In the genomic region with DNA sequence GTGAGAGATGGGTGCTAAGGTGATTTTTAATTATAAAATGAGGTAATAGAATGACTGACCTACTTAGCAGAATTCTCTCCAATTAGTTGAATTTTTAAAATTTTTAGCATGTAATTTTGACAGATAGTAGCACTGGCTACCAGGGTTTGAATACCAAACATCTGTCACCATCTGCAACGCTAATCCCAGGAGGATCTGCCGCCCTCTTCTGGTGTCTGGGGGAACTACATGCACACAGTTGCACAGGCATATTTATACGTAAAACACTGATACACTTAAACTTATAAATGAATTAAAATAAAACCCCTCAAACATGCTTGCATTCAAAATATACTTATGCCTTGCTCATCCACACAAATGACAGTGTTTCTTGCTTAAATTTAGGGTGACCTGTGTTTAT, we compare ENCODE assay signal across 8 mouse cellular contexts.
DNase-seq lines count a peak whose midpoint lies in the region; ATAC-seq lines count a peak whose summit lies in the region.

No protein-coding gene starts in this region.

- no peaks in the 10 kb centered on the region for H3K27me3 ChIP-seq in midbrain, embryonic 14.5 days (ENCODE audit: control insufficient read depth, insufficient read depth, low read length)
- H3K27me3 ChIP-seq in midbrain, embryonic 16.5 days (ENCODE audit: control insufficient read depth, insufficient read depth, low read depth, low read length): no peaks in the 10 kb centered on the region

- no peak overlapping the region for H3K27ac ChIP-seq in midbrain, embryonic 14.5 days (replicated peaks; ENCODE audit: low read depth, low read length)
- no peak overlapping the region for H3K27ac ChIP-seq in midbrain, embryonic 16.5 days (ENCODE audit: low read length)

- H3K4me1 ChIP-seq in midbrain, embryonic 14.5 days (ENCODE audit: control insufficient read depth, insufficient read depth, low read length): no peaks in the 10 kb centered on the region
- H3K4me1 ChIP-seq in midbrain, embryonic 16.5 days (ENCODE audit: control insufficient read depth, insufficient read depth, low read length): no peaks in the 10 kb centered on the region

- no peak overlapping the region for H3K4me2 ChIP-seq in midbrain, embryonic 14.5 days (ENCODE audit: low read length)
- no peak overlapping the region for H3K4me2 ChIP-seq in midbrain, embryonic 16.5 days (ENCODE audit: low read length)

- H3K36me3 ChIP-seq in midbrain, embryonic 14.5 days (ENCODE audit: control insufficient read depth, insufficient read depth, low read length): no peaks in the 10 kb centered on the region
- no peaks in the 10 kb centered on the region for H3K36me3 ChIP-seq in midbrain, embryonic 16.5 days (ENCODE audit: control insufficient read depth, insufficient read depth, low read length)

- WGBS in midbrain, embryonic 14.5 days: 30% methylated on average over 3 of the region's 3 CpGs
- WGBS in midbrain, embryonic 16.5 days: 29% methylated on average over 3 of the region's 3 CpGs

- H3K9me3 ChIP-seq in midbrain, embryonic 14.5 days (ENCODE audit: control insufficient read depth, low read length): no peaks in the 10 kb centered on the region
- H3K9me3 ChIP-seq in midbrain, embryonic 16.5 days (replicated peaks; ENCODE audit: control insufficient read depth, low read length, poor library complexity, severe bottlenecking): no peaks in the 10 kb centered on the region

- H3K4me3 ChIP-seq in midbrain, embryonic 14.5 days (replicated peaks; ENCODE audit: low read depth, low read length): no peak overlapping the region
- H3K4me3 ChIP-seq in midbrain, embryonic 16.5 days (ENCODE audit: low read depth, low read length): no peak overlapping the region

- no peak for ATAC-seq in frontal cortex, adult (ENCODE audit: low TSS enrichment)
- ATAC-seq in midbrain, embryonic 14.5 days (ENCODE audit: low FRiP score, low TSS enrichment): no peak
- ATAC-seq in midbrain, embryonic 16.5 days: no peak
- ATAC-seq in activated CD4-positive, CD25-positive, alpha-beta regulatory T cell, adult 4 months: no peak

- DNase-seq in frontal cortex, postnatal 14 days (ENCODE audit: low spot score in 2 of 2): peak; percentile 12 to 66
- peak; percentile 58 for DNase-seq in midbrain, embryonic 14.5 days
- peak; percentile 1 for DNase-seq in c-Kit-positive CD71-positive TER-119-negative erythroid progenitor cells, embryonic 14.5 days (ENCODE audit: low read depth)
- DNase-seq in kidney, postnatal 14 days: peak; percentile 41
- peak; percentile 61 for DNase-seq in mesoderm, embryonic 11.5 days (ENCODE audit: low read depth, low spot score)

- H3K9ac ChIP-seq in midbrain, embryonic 14.5 days (replicated peaks; ENCODE audit: low read length): no peak overlapping the region
- no peak overlapping the region for H3K9ac ChIP-seq in midbrain, embryonic 16.5 days (ENCODE audit: low read depth, low read length)

Comparison
In these comparisons a context has a peak if more than half of its experiments do, and no peak if none do; other contexts are left out.
1. DNase-seq: peak in every context shown above with its lines; median percentile 61 in mesoderm, embryonic 11.5 days; 58 in midbrain, embryonic 14.5 days; 41 in kidney, postnatal 14 days; 39 in frontal cortex, postnatal 14 days; 1 in c-Kit-positive CD71-positive TER-119-negative erythroid progenitor cells, embryonic 14.5 days.